Mouse (Mus musculus): ENCODE results near the gene Mrgprf.

GRCm38 (mm10) chr7:145283041-145283440, 17.6 kb upstream of the Mrgprf start:
- TF ChIP-seq POLR2A (IDR thresholded peaks at IDR 0.05; ENCODE audit: insufficient read depth, low read length) = no peak
- no peak for TF ChIP-seq CTCF (IDR thresholded peaks at IDR 0.05; ENCODE audit: low read depth, low read length)

Data from ES-Bruce4 (cell line).